Mouse (Mus musculus): ENCODE results near the gene Tarbp1. TPM values are rescaled to one million over a fixed set of nuclear protein-coding genes. Genes with fewer than 3 reads are reported as not detected.

Tarbp1 gene
- polyA plus RNA-seq, 1 experiment from 2014 or later, result 1.5 TPM

DNA sequence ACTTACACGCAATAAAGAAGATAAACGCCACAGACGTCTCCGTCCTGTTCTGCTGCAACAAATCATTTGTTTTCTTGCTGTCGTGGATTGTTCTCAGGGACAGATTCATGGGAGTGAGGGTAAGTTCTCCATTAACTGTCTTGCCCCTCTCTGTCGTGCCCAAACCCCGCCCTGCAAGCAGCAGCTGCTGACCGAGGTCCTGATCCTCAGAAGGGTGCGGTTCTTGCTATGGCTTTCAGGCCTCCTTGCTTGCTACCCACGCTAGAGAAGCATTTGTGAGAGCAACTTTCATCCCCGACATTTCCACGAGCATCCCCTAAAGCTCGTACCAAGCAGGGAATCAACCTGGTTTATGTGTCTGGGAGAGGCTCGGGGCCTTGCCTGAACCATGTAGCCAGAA lies 92.6 kb downstream of the Tarbp1 start:
- Histone ChIP-seq H3K9ac (no peak overlapping the region), H3K9me3 (no peaks in the 10 kb centered on the region), H3K4me1 (replicated peaks) (no peaks in the 10 kb centered on the region), H3K36me3 (no peaks in the 10 kb centered on the region), H3K27me3 (peaks cover 6% of the 10 kb centered on the region; the same call in 1 of the 2 replicates), H3K27ac (no peak overlapping the region), H3K4me2 (no peak overlapping the region), H3K4me3 (no peak overlapping the region)
- WGBS, result 46% methylated on average over 14 of the region's 14 CpGs
- ATAC-seq (ENCODE audit: low FRiP score), result no peak

DNA sequence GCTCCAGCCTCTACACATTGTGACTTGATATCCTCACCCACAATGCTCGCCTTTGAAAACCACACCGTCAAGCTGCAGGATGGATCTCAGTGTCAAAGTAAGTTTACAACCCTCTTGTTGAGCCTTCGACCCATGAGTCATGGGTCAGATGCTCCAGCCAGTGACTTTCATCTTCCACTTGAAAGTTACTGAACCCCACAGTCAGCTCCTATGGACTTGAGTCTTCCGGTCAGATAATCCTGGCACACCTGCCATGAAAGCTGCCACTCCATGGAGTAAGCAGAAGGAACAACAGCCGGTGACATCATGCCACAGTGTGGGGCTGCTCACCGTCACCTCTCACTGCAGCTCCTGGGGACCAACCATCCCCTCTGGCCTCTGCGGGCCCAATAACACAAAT lies 93.6 kb downstream of the Tarbp1 start:
- 85% methylated on average over 7 of the region's 7 CpGs for WGBS
- Histone ChIP-seq H3K9ac (no peak overlapping the region), H3K27ac (no peak overlapping the region), H3K4me3 (no peak overlapping the region), H3K27me3 (peaks cover 8% of the 10 kb centered on the region; the same call in 1 of the 2 replicates), H3K4me1 (replicated peaks) (no peaks in the 10 kb centered on the region), H3K4me2 (no peak overlapping the region), H3K9me3 (no peaks in the 10 kb centered on the region), H3K36me3 (no peaks in the 10 kb centered on the region)
- ATAC-seq (ENCODE audit: low FRiP score), result no peak

DNA sequence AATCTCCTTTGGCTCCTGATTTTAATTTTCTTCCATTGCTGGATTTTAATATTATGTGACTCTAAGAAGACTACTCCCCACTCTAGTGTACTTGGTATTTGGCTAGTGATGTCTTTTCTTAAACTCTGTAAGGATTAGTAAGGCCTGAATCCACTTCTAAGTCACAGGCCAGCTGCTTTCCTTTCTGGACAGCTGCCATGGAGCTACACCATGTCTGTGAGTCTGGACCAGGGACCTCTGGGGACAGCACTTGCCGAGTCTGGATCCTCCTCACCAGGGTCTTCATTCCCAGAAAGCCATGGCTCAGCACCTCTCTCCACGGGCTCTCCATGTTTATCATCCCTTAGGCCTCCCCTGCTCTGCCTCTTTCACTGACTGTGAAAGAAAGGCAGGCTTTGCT lies 94.7 kb downstream of the Tarbp1 start:
- Histone ChIP-seq H3K4me2 (no peak overlapping the region), H3K9ac (no peak overlapping the region), H3K36me3 (no peaks in the 10 kb centered on the region), H3K4me1 (replicated peaks) (no peaks in the 10 kb centered on the region), H3K4me3 (no peak overlapping the region), H3K27ac (no peak overlapping the region), H3K27me3 (peaks cover 8% of the 10 kb centered on the region; the same call in 1 of the 2 replicates), H3K9me3 (no peaks in the 10 kb centered on the region)
- WGBS, result 59% methylated on average over 2 of the region's 2 CpGs
- no peak for ATAC-seq (ENCODE audit: low FRiP score)

DNA sequence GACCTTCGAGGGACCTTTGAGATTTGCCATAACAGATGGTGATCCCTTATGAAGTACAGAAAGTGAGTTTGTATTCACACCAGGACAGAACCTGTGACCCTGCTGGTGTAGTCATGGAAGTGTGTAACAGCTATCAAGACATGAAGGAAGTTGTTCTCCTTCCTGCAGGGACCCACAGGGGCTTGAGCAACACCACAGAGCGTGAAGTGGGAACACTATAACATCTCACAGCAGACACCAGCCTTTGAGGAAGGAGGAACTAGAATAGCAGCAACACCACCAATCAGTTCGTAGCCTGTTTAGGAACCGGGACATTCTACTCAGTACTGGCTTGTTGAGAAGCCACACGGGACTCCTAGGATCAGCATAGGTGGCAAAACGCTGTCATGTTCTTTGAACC lies 95.3 kb downstream of the Tarbp1 start:
- Histone ChIP-seq H3K4me2 (no peak overlapping the region), H3K36me3 (no peaks in the 10 kb centered on the region), H3K27me3 (peaks cover 5% of the 10 kb centered on the region; the same call in 1 of the 2 replicates), H3K4me3 (no peak overlapping the region), H3K9me3 (no peaks in the 10 kb centered on the region), H3K27ac (no peak overlapping the region), H3K4me1 (replicated peaks) (no peaks in the 10 kb centered on the region), H3K9ac (no peak overlapping the region)
- no peak for ATAC-seq (ENCODE audit: low FRiP score)
- 92% methylated on average over 6 of the region's 6 CpGs for WGBS

Other genes with a start within 250 kb of the Tarbp1 start
- gene Slc35f3, start 176.5 kb downstream of the Tarbp1 start, polyA plus RNA-seq (2015; fragmentation: Nextera tagmentation; extraction: Ambion mirVana), result 1.00 and 1.3 TPM in 2 replicates
- gene Coa6, start 52.5 kb downstream of the Tarbp1 start, polyA plus RNA-seq (2015; fragmentation: Nextera tagmentation; extraction: Ambion mirVana), result 46.8 and 49.6 TPM in 2 replicates
- gene Irf2bp2, start 118.9 kb upstream of the Tarbp1 start, polyA plus RNA-seq (2015; fragmentation: Nextera tagmentation; extraction: Ambion mirVana), result 9.0 TPM in 2 replicates